Mouse (Mus musculus) cerebellum, adult 8-10 months (tissue): ENCODE data around the gene Hoxb4.

ENCODE experiments used
- DNase-seq: peaks from one replicate; pipeline ENCODE4 v3.0.0; 2022

Gene Hoxb4

GRCm38 (mm10) chr11:96316696-96317607 is 1.1 kb upstream of the Hoxb4 start:
- DNase-seq = no peak

DNA sequence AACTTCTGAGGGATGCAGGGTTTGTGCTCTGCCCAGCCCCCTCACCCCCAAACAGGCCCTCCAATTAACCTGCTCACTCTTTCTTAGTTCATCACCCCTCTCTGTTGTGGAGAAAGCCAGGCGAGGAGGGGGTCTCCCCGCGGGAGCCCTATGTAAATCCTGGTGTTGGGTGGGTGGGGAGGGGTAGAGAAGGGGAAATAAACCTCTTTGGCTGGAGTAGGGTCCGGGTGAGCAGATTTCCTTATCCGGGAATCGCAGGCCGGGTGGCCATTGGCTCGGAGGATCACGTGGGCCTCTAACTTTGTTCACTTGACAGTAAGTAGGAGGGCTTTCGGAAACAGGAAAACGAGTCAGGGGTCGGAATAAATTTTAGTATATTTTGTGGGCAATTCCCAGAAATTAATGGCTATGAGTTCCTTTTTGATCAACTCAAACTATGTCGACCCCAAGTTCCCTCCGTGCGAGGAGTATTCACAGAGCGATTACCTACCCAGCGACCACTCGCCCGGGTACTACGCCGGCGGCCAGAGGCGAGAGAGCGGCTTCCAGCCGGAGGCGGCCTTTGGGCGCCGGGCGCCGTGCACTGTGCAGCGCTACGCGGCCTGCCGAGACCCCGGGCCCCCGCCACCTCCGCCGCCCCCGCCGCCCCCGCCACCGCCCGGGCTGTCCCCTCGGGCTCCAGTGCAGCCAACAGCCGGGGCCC is 452 bp downstream of the Hoxb4 start:
- no peak for DNase-seq

DNA sequence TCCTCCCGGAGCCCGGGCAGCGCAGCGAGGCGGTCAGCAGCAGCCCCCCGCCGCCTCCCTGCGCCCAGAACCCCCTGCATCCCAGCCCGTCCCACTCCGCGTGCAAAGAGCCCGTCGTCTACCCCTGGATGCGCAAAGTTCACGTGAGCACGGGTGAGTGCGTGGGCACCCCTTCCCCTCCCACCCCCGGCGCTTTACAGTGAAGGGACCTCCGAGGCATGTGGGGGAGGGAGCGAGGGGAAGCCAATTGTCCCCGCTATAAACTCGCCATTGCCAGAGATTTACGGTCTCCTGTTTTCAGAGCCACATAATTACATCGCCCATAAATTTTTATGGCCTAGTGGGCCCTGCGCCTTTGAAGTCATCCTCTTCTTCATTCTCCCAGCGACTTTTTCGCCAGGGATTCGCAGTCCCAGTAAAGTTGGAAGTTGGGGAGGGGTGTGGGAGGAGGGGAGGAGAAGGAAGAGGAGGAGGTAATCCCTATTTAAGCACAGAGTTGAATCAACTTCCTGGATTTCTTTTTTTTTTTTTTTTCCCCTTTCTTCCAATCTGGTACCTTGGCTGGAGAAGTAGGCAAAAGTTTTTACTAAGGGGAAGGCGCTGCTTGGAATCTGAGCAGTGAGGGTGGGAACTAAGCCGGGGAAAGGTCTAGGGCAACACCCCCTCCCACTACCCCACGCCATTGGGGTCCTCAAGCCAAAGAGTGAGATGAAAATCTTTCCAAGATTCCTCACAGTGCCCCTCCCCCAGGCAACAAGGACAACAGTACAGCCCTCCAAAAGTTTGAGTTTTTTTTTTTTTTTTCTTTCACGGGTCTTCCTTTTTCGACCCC is 1.2 kb downstream of the Hoxb4 start:
- DNase-seq = no peak

- DNase-seq = no peak
Observed at GRCm38 (mm10) chr11:96319910-96320309, 1.8 kb downstream of the Hoxb4 start.

- no peak for DNase-seq
Observed at GRCm38 (mm10) chr11:96320688-96321087, 2.6 kb downstream of the Hoxb4 start.

DNA sequence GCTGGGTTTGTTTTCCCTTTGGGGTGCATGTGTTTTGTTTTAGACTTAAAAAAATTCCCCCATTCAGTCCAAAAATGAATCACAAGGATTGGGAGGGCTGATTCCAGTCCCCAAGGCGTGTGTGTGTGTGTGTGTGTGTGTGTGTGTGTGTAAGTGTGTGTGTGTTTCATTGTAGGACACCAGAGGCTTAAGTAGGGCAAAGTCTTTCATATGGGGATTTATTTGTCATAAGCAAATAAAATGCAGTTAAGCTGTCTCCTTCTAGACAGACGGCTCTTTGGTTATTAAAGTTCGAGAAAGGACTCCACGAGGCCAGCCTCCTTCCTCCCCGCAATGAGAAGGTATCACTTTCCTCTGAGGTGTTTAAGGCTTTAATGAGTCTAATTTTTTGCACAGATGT is 3.8 kb downstream of the Hoxb4 start:
- DNase-seq = no peak

DNA sequence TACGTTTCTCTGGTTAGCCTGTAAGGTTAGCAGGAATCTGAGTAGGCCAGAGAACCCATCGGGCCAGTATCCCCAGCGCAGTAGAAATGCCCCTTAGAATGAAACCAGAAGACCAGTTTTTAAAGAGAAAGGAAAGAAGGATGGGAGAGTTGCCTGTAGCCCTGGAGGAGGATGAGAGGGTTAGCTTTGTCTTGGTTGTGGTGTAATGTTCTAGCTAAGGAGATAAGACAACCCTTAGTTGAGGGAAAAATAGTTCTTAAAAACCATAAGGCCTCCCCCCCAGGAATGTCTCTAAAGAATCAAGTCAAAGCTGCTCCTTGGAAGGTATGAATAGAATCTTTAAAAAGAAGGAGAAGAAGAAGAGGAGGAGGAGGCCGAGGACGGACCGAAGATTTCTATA is 4.7 kb downstream of the Hoxb4 start:
- no peak for DNase-seq

- DNase-seq = no peak
Observed at GRCm38 (mm10) chr11:96323154-96323553, 5.1 kb downstream of the Hoxb4 start, which contains the start of gene Hoxb3. TSS of gene Hoxb3 (plus strand) at chr11:96323326.

DNA sequence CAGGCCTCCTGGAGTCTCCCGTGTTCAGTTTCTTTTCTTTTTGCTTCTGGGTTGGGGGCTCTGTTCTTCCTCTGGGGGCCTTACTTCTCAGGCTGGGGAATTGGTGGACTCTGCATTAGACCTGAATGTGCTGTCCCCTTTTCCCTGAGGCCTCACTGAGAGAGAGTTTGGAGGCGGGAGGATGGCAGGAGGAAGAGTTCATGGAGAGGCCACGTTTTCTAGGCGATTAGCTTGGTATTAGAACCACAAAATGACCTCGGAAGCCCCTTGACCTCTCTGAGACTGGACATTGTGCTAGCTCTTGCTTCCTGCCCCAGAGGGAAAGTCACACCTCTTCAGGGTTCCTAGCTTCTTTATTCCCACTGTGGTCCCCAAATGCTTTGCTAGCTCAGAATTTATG is 6.1 kb downstream of the Hoxb4 start:
- DNase-seq = no peak

DNA sequence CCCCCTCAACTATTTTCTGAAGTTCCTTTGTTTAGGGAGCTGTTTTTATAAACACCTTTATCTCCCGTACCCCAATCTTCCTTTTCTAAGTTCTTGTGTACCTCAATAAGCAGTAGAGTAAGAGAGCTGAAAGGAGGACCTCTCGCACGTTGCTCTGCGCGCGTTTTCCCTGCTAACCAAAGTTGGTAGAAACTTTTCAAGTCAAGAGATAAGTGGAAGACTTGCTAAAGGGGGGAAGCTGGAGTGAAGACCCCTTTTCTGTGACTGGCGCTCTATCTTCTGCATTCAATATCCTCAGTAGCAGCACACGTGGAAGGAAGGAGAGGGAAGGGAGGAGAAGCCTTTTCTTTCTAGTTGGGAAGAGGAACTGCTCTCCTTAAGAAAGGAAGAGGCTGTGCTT is 6.9 kb downstream of the Hoxb4 start:
- DNase-seq = no peak

DNA sequence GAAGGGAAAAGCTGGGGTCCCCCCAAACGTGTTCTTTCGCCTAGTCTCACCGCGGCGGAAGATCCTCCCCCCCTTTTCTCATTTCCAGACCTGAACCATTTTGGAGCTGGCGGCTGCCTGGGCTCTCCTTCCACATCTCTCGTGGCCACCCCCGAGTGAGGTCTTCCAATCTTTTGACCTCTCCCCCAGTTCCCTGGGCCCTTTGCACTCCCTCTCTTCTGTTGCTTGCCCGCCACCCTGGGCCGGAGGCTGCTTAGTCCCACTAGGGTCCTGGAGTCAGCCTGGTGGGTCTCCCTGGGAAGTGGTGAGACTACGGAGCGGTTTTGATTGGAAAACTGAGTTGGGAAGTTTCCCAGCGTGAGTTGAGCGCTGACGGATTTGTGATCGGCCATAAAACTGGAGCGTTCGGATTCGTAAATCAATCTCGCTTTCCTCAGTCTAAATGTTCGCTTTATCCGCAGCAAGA is 7.7 kb downstream of the Hoxb4 start:
- no peak for DNase-seq

GRCm38 (mm10) chr11:96326705-96327104 is 8.6 kb downstream of the Hoxb4 start:
- DNase-seq = no peak

- no peak for DNase-seq
Observed at GRCm38 (mm10) chr11:96327122-96327521, 9.1 kb downstream of the Hoxb4 start.

- DNase-seq = no peak
Observed at GRCm38 (mm10) chr11:96327750-96328149, 9.7 kb downstream of the Hoxb4 start.

DNA sequence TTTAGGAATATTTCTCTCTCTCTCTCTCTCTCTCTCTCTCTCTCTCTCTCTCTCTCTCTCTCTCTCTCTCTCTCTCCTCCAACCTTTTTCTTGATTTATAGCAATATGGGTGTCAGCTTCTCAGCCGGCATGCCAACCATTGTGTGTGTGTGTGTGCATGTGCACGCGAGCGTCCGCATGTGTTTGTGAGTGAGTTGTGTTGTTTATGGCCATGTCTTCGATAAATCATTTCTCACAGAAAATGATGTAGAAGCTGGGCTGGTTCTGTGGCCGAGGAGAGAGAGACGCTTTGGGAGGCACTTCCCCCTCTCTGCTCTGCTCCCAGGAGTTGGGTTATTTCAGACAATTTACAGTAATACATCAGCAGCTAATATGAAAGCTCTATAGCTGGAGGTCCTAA is 10.5 kb downstream of the Hoxb4 start:
- DNase-seq = no peak

GRCm38 (mm10) chr11:96332105-96332504 is 14.0 kb downstream of the Hoxb4 start:
- DNase-seq = no peak

DNA sequence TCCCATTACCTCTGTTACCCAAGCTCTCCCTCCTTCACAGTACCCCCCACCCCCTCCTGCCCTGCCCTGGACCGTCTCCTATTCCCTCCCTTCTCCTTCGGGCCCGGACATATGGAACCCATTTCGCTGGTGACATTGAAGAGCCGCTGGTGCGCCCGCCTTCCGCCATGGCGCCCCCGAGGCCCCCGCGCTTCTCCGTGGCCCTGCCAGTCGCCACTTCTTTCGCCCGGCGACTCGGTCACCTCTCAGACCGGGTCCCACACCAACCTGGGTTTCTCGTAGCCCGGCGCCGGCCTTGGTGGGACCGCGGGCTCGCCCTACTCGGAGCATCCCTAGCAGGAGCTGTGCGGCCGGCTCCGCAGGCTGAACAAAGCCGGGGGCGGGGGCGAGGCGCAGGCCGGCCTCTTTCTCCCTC is 14.6 kb downstream of the Hoxb4 start:
- DNase-seq = no peak

DNA sequence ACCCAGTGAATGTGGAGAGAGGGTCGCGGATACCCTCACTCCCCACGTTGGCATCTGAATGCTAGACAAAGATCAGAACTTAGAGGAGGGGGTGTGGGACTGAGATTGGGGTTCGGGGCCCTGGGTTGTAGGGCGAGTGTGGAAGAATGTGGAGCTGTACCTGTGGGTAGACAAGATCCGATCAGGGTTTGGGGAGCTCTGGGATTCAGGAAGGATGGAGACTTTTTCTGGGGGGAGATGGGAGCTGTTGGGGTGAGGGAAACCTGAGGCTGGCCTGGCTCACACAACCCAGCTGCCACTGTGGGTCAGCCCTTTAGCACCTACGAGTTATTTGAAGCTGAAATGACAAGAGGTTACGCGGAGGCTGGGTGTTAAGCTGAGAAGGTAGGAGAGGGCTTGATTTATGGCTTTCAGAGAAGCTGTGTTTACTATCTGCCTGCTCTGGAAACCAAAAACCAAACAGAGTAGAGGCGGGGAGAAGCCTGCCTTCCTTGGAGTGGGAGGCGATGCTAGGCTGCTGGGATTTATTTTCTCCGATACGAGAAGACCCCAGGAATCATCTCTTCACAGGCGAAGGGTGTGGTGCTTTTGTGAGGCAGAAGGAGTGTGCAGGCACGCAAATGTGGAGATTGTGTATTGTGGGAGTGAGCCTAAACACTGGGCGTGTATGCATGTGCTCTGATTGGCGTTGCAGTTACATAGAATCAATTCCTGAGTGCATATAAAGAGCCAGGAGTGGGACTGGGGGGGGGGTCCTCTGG is 15.4 kb downstream of the Hoxb4 start:
- no peak for DNase-seq

DNA sequence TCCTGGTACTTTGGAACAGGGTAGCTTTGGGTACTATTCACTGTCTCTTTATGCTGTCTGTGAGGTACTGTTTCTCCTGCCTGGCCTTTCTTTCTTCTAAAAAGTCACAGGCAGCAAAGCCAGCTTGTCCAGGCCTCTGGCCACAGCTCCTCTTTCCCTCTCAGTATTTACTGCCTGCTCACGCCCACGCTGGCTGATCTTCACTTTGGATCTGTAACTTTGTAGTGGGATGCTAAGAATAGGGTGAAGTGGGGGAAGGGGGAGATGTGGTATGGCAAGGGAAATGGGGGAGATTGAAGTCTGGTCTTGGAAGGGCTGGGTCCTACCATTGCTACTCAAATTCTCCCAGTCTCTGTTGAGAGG is 15.9 kb downstream of the Hoxb4 start:
- DNase-seq = no peak

DNA sequence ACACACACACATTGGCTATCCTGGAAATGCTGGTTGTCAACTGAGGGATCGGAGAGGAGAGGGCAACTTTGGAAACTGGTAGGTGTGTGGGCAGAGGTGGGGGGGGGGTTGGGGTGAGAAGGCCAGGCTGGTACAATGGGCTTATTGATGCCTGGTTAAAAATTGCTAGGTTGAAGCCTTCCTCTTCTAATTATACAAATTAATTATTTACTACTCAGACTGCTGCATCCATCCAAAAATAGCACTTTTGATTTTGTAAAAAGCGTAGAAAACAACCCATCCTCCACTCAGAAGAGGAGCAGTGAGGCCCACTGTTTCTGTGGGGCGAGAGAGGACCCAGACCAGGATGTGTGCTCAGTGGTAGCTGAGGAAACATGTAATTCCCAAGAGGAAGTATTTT is 16.9 kb downstream of the Hoxb4 start:
- DNase-seq = no peak

DNA sequence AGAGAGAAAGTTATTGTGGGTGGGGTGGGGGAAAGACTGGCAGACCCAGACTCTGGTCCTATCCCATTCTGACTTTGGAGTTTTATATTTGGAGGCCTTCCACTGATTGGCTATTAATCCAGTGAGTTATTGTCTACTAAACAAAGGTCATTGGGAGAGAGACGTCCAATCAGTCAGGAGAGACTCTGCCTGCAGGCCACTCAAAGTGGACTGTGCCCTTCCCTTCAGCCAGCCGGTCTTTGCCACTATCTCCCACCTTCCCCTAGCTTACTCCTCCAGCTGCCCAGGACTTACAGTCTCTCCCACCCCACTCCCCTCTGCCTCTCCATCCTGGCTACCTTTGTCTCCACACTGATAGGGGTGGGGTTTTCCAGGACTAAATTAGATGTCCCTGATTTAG is 18.5 kb downstream of the Hoxb4 start:
- DNase-seq = no peak

DNA sequence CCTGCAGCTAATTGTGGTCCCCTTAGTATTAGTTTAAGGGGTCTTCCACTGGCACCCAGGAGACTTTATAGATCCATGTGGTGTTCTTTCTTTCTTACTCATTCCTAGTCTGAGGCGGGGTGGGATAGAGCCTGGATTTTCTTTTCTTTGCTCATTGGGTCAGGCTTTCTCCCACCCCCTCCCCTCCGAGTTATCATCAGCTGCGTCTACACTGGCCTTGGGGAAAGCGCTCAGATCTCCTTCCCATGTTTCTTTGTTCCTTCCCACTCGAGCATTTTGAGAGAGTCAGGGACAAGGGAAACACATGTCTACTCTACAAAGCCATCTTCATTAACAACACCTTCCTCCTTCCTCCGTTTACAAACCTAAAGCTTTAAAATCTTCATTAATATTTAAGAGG is 19.0 kb downstream of the Hoxb4 start:
- DNase-seq = no peak
